Mouse (Mus musculus) midbrain, embryonic 14.5 days (tissue): ENCODE measurements around the gene Aadacl4. TPM values are rescaled to one million over a fixed set of nuclear protein-coding genes. Genes with fewer than 3 reads are reported as not detected.
"Not testable (repeated sequence)": the region's sequence is repeated elsewhere in the genome, so short reads cannot be mapped to it uniquely, and the experiment has no call there.

Experiments
- ATAC-seq: fragments of 200-750 bp; cut with Nextera tagmentation; 2 replicates; pipeline ENCODE4 v1.8.0; 2017; ENCODE audit warnings: moderate number of reproducible peaks, moderate library complexity; ENCODE audit not compliant: low FRiP score, low TSS enrichment
- DNase-seq: peaks from one replicate; pipeline ENCODE4 v3.0.0-alpha.2; 2015
- H3K27ac ChIP-seq: fragments of 300-500 bp; sonication (generic); replicated peaks from 2 replicates; pipeline ENCODE4 v1.5.1; 2014; ENCODE audit warnings: mild to moderate bottlenecking, low read depth, low read length, moderate library complexity
- H3K27me3 ChIP-seq: fragments of 300-500 bp; sonication (generic); 2 replicates; pipeline ENCODE4 v1.6.1; 2014; ENCODE audit warnings: low read length, control low read depth, mixed read lengths; ENCODE audit not compliant: control insufficient read depth, insufficient read depth
- H3K36me3 ChIP-seq: fragments of 300-500 bp; sonication (generic); 2 replicates; pipeline ENCODE4 v1.6.1; 2014; ENCODE audit warnings: low read length, control low read depth; ENCODE audit not compliant: control insufficient read depth, insufficient read depth
- H3K4me1 ChIP-seq: fragments of 300-500 bp; sonication (generic); 2 replicates; pipeline ENCODE4 v1.6.1; 2014; ENCODE audit warnings: mild to moderate bottlenecking, antibody characterized with exemption, low read length, control low read depth; ENCODE audit not compliant: control insufficient read depth, insufficient read depth
- H3K4me2 ChIP-seq: fragments of 300-500 bp; sonication (generic); 2 replicates; pipeline ENCODE4 v1.6.1; 2014; ENCODE audit warnings: mild to moderate bottlenecking, low read length, moderate library complexity
- H3K4me3 ChIP-seq: fragments of 300-500 bp; sonication (generic); replicated peaks from 2 replicates; pipeline ENCODE4 v1.5.1; 2014; ENCODE audit warnings: low read depth, low read length
- H3K9ac ChIP-seq: fragments of 300-500 bp; sonication (generic); replicated peaks from 2 replicates; pipeline ENCODE4 v1.6.1; 2014; ENCODE audit warnings: mild to moderate bottlenecking, low read length, moderate library complexity
- H3K9me3 ChIP-seq: fragments of 300-500 bp; sonication (generic); 2 replicates; pipeline ENCODE4 v1.6.1; 2016; ENCODE audit warnings: low read length, control low read depth, mixed read lengths; ENCODE audit not compliant: control insufficient read depth
- WGBS: fragments of 180-500 bp; shearing (Covaris S2); extraction: QIAGEN DNeasy Blood & Tissue Kit; methylation state at CpG from one replicate; pipeline ENCODE4 v1.1.7; 2014; 5-methylcytosine and 5-hydroxymethylcytosine counted together
- polyA plus RNA-seq: library from polyadenylated mRNA; unstranded; fragments of >200 nt; fragmentation: Nextera tagmentation; extraction: Ambion mirVana; gene quantifications from 2 replicates; pipeline ENCODE4 v1.2.1, GENCODE M21; 2014

Aadacl4 gene
- polyA plus RNA-seq = not detected in 2 replicates

GRCm38 (mm10) chr4:144613407-144613806, at the start of gene Aadacl4:
Aadacl4 (plus strand) TSS chr4:144613707.
- H3K9ac ChIP-seq = no peak within 1 kb of the TSS
- H3K27me3 ChIP-seq = no peaks in the 10 kb centered on the region
- H3K9me3 ChIP-seq = peaks cover 53% of the 10 kb centered on the region
- no peaks in the 10 kb centered on the region for H3K36me3 ChIP-seq
- no peak within 1 kb of the TSS for H3K27ac ChIP-seq
- no peaks in the 10 kb centered on the region for H3K4me1 ChIP-seq
- ATAC-seq = no peak
- WGBS = 58% methylated on average over 1 of the region's 1 CpGs
- DNase-seq = no peak
- no peak within 1 kb of the TSS for H3K4me2 ChIP-seq
- H3K4me3 ChIP-seq = no peak within 1 kb of the TSS

GRCm38 (mm10) chr4:144565034-144565433, 48.5 kb upstream of the Aadacl4 start, which contains the start of gene Gm13124:
Gm13124 (minus strand) TSS chr4:144565134.
- peaks cover 33% of the 10 kb centered on the region for H3K9me3 ChIP-seq
- no peaks in the 10 kb centered on the region for H3K27me3 ChIP-seq
- H3K4me1 ChIP-seq = no peaks in the 10 kb centered on the region
- DNase-seq = no peak
- WGBS = 83% methylated on average over 1 of the region's 1 CpGs
- ATAC-seq = no peak
- H3K4me3 ChIP-seq = no peak within 1 kb of the TSS
- H3K27ac ChIP-seq = no peak within 1 kb of the TSS
- no peaks in the 10 kb centered on the region for H3K36me3 ChIP-seq
- H3K9ac ChIP-seq = no peak within 1 kb of the TSS
- H3K4me2 ChIP-seq = no peak within 1 kb of the TSS

GRCm38 (mm10) chr4:144567752-144568151, 45.8 kb upstream of the Aadacl4 start:
- Histone ChIP-seq H3K27ac (no peak overlapping the region), H3K4me3 (no peak overlapping the region), H3K4me1 (no peaks in the 10 kb centered on the region), H3K27me3 (no peaks in the 10 kb centered on the region), H3K9ac (no peak overlapping the region), H3K9me3 (peaks cover 28% of the 10 kb centered on the region), H3K4me2 (no peak overlapping the region), H3K36me3 (no peaks in the 10 kb centered on the region)
- ATAC-seq (no peak), DNase-seq (no peak)

- not testable (repeated sequence) for H3K9ac ChIP-seq, H3K36me3 ChIP-seq, DNase-seq, H3K4me3 ChIP-seq, H3K4me1 ChIP-seq, H3K27me3 ChIP-seq, ATAC-seq, H3K4me2 ChIP-seq, H3K27ac ChIP-seq
- 83% methylated on average over 12 of the region's 16 CpGs for WGBS
- H3K9me3 ChIP-seq = peaks cover 20% of the 10 kb centered on the region
Measured at GRCm38 (mm10) chr4:144586207-144586606, 27.3 kb upstream of the Aadacl4 start.

GRCm38 (mm10) chr4:144592790-144593189, 20.7 kb upstream of the Aadacl4 start:
- no peaks in the 10 kb centered on the region for H3K36me3 ChIP-seq

GRCm38 (mm10) chr4:144614586-144614985, 1.1 kb downstream of the Aadacl4 start:
- Histone ChIP-seq H3K27me3 (no peaks in the 10 kb centered on the region), H3K4me3 (no peak overlapping the region), H3K4me2 (no peak overlapping the region), H3K36me3 (no peaks in the 10 kb centered on the region), H3K9me3 (peaks cover 58% of the 10 kb centered on the region), H3K27ac (no peak overlapping the region), H3K4me1 (no peaks in the 10 kb centered on the region), H3K9ac (no peak overlapping the region)
- DNase-seq (no peak), ATAC-seq (no peak)
- WGBS = 75% methylated on average over 1 of the region's 1 CpGs

More at GRCm38 (mm10) chr4:144592790-144593189, 20.7 kb upstream of the Aadacl4 start:
- Histone ChIP-seq H3K4me1 (no peaks in the 10 kb centered on the region), H3K27me3 (no peaks in the 10 kb centered on the region), H3K4me3 (no peak overlapping the region), H3K9ac (no peak overlapping the region), H3K27ac (no peak overlapping the region), H3K9me3 (peaks cover 11% of the 10 kb centered on the region), H3K4me2 (no peak overlapping the region)
- no peak for DNase-seq
- no peak for ATAC-seq

- no peaks in the 10 kb centered on the region for H3K4me1 ChIP-seq
- H3K4me3 ChIP-seq = no peak overlapping the region
- H3K27me3 ChIP-seq = no peaks in the 10 kb centered on the region
- DNase-seq = no peak
- no peaks in the 10 kb centered on the region for H3K36me3 ChIP-seq
- no peak overlapping the region for H3K27ac ChIP-seq
- peaks cover 16% of the 10 kb centered on the region for H3K9me3 ChIP-seq
- no peak for ATAC-seq
- no peak overlapping the region for H3K9ac ChIP-seq
- no peak overlapping the region for H3K4me2 ChIP-seq
Measured at GRCm38 (mm10) chr4:144638263-144638662, 24.8 kb downstream of the Aadacl4 start.

Other genes with a start within 250 kb of the Aadacl4 start
- gene Pramef20, start 235.8 kb upstream of the Aadacl4 start, polyA plus RNA-seq = not detected in 2 replicates
- not detected in 2 replicates for gene Pramef12, start 205.2 kb upstream of the Aadacl4 start, polyA plus RNA-seq
- gene 1700012P22Rik, start 174.9 kb upstream of the Aadacl4 start, polyA plus RNA-seq = not detected in 2 replicates
- gene Gm9944, start 160.4 kb upstream of the Aadacl4 start, polyA plus RNA-seq = not detected in 2 replicates
- gene Aadacl3, start 150.0 kb upstream of the Aadacl4 start, polyA plus RNA-seq = not detected in 2 replicates
- not detected in 2 replicates for gene 9430007A20Rik, start 93.9 kb upstream of the Aadacl4 start, polyA plus RNA-seq
- gene Gm13124, start 48.6 kb upstream of the Aadacl4 start, polyA plus RNA-seq = not detected in 2 replicates
- gene Gm436, start 72.7 kb downstream of the Aadacl4 start, polyA plus RNA-seq = not detected in 2 replicates
- not detected in 2 replicates for gene Gm13178, start 107.7 kb downstream of the Aadacl4 start, polyA plus RNA-seq
- not detected in 2 replicates for gene Gm438, start 172.9 kb downstream of the Aadacl4 start, polyA plus RNA-seq